Mouse (Mus musculus): Measurements from ENCODE around the gene Creb3l2. TPM values are rescaled to one million over a fixed set of nuclear protein-coding genes. Genes with fewer than 3 reads are reported as not detected.

Creb3l2 gene
- polyA plus RNA-seq, 1 experiment = 0.01 TPM

DNA sequence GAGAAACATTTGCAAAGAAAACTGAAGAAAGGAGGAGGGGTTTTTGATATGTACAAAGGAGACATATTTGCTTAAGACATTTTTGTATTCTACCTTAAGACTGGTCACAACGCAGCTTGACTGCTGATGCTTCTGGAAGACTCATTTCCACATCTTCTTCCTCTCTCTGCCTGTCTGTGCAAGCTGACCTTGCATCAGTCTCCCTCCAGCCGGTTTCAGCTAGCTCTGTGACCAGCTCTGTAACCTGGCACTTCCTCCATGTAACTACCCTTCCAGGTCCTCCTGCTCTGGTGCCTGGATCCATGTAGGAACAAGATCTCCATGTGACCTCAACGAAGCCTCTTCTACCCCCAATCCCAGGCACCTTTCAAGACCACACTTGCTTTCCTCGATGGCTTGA lies 45.8 kb downstream of the Creb3l2 start:
- H3K4me3 ChIP-seq (replicated peaks) = no peak overlapping the region
- H3K4me1 ChIP-seq (ENCODE audit: control insufficient read depth) = no peaks in the 10 kb centered on the region; the same call in 1 of the 2 replicates
- no peaks in the 10 kb centered on the region for H3K9me3 ChIP-seq (ENCODE audit: control insufficient read depth, low read length)
- no peaks in the 10 kb centered on the region for H3K36me3 ChIP-seq (ENCODE audit: control insufficient read depth)
- no peaks in the 10 kb centered on the region for H3K27me3 ChIP-seq (ENCODE audit: control insufficient read depth)
- TF ChIP-seq TAL1 (IDR thresholded peaks at IDR 0.05; ENCODE audit: low read length) (no peak), GATA1 (IDR thresholded peaks at IDR 0.05; ENCODE audit: low read length) (no peak)

DNA sequence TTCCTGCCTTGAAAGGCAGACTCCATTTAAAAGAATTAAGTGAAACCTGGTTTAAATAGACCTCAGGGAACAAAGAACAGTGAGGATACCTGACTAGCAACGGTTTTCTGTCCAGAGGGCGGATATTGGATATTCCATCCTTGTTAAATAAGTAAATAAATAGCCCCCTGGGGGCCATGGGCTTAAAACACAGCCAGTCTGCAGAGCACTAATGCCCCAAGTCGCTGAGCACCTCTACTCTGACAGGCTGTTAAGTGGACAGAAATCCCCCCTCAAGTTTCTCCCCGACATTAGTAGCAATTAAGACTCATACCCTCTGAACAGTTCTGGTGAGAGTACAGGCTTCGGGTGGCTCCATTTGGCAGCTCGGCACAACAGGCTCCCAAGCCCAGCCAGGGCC lies 48.7 kb downstream of the Creb3l2 start:
- H3K9me3 ChIP-seq (ENCODE audit: control insufficient read depth, low read length) = no peaks in the 10 kb centered on the region
- no peaks in the 10 kb centered on the region for H3K4me1 ChIP-seq (ENCODE audit: control insufficient read depth)
- H3K27me3 ChIP-seq (ENCODE audit: control insufficient read depth) = no peaks in the 10 kb centered on the region
- no peaks in the 10 kb centered on the region for H3K36me3 ChIP-seq (ENCODE audit: control insufficient read depth)
- TF ChIP-seq TAL1 (IDR thresholded peaks at IDR 0.05; ENCODE audit: low read length) = no peak
- no peak for TF ChIP-seq GATA1 (IDR thresholded peaks at IDR 0.05; ENCODE audit: low read length)
- no peak overlapping the region for H3K4me3 ChIP-seq (replicated peaks)

DNA sequence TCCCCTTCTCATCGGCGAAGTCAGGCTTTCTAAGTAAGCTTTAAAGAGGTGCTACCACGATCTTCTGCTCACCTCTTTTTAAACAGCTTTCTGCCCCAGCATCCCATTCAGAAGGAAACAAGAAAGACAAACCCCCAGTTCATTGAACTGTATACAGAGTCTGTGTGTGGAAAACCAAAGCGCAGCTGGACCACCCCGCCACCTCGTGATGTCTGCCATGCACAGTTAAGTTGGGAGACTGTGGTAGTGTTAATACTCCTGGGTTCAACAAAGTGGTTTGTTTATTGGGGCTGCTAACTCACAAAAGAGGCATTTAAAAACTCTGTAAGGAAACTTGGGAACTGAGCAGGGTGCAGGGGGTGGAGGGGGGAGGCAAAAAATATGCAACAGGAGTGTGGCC lies 49.7 kb downstream of the Creb3l2 start:
- TF ChIP-seq GATA1 (IDR thresholded peaks at IDR 0.05; ENCODE audit: low read length) = no peak
- no peak for TF ChIP-seq TAL1 (IDR thresholded peaks at IDR 0.05; ENCODE audit: low read length)
- Histone ChIP-seq H3K4me1 (ENCODE audit: control insufficient read depth) (no peaks in the 10 kb centered on the region), H3K27me3 (ENCODE audit: control insufficient read depth) (no peaks in the 10 kb centered on the region), H3K9me3 (ENCODE audit: control insufficient read depth, low read length) (no peaks in the 10 kb centered on the region), H3K36me3 (ENCODE audit: control insufficient read depth) (no peaks in the 10 kb centered on the region), H3K4me3 (replicated peaks) (no peak overlapping the region)

DNA sequence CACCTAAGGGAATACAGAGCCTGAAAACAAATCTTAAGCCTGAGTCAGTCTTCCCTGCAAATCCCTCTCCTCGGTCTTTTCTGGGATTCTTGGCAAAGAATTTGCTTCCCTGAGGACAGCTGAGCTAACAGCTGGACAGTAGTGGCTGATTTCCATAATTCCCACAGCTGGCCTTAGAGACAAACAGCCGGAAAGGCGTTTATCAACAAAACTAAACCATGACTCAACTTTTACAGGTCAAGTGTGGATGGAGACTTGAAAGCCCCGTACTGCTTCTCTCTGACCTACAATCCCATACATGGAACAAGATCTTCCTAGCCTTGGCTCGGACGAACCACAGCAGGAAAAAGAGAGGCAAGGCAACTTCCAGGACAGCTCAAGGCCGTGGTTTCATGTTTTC lies 50.6 kb downstream of the Creb3l2 start:
- Histone ChIP-seq H3K9me3 (ENCODE audit: control insufficient read depth, low read length) (no peaks in the 10 kb centered on the region), H3K4me1 (ENCODE audit: control insufficient read depth) (no peaks in the 10 kb centered on the region), H3K36me3 (ENCODE audit: control insufficient read depth) (no peaks in the 10 kb centered on the region), H3K4me3 (replicated peaks) (no peak overlapping the region), H3K27me3 (ENCODE audit: control insufficient read depth) (no peaks in the 10 kb centered on the region)
- TF ChIP-seq TAL1 (IDR thresholded peaks at IDR 0.05; ENCODE audit: low read length) (no peak), GATA1 (IDR thresholded peaks at IDR 0.05; ENCODE audit: low read length) (no peak)

DNA sequence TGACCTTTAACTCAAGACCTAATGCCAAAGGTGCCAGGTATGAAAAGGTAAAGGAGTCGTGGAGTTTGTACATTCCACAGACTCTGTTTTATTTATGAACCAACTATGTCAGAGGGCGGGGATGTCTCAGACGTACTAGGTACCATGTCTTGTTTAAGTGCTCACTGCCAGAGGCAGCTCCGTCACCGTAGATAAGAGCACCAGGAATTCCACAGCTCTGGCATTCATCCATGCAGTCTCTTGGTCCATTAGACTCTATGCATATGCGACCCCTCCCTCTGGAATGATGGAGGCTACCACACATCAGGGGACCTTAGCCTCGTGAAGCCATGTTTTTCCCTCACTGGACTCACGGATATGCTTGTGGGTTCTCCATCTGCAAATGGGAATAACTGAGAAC lies 53.0 kb downstream of the Creb3l2 start:
- Histone ChIP-seq H3K27me3 (ENCODE audit: control insufficient read depth) (no peaks in the 10 kb centered on the region), H3K4me3 (replicated peaks) (no peak overlapping the region), H3K4me1 (ENCODE audit: control insufficient read depth) (no peaks in the 10 kb centered on the region), H3K9me3 (ENCODE audit: control insufficient read depth, low read length) (no peaks in the 10 kb centered on the region), H3K36me3 (ENCODE audit: control insufficient read depth) (no peaks in the 10 kb centered on the region)
- TF ChIP-seq TAL1 (IDR thresholded peaks at IDR 0.05; ENCODE audit: low read length) (no peak), GATA1 (IDR thresholded peaks at IDR 0.05; ENCODE audit: low read length) (no peak)

DNA sequence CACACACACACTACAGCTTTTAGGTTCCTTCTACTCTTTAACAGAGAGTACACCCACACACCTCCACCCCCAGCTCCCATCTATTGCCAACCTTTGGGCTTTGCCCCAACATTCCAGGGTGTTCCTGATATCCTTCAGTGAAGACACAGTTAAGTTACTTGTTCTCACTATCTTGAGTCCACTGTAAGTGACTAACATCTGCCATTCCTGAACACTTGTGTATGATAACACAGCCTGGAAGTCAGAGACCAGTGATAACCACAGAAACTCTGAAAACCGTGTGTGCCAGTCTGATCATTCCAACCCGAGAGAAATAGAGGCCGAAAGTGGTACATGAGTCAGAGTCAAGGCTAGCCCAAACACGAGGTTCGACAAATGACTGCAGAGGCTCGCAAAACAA lies 53.4 kb downstream of the Creb3l2 start:
- TF ChIP-seq TAL1 (IDR thresholded peaks at IDR 0.05; ENCODE audit: low read length) (no peak), GATA1 (IDR thresholded peaks at IDR 0.05; ENCODE audit: low read length) (no peak)
- Histone ChIP-seq H3K9me3 (ENCODE audit: control insufficient read depth, low read length) (no peaks in the 10 kb centered on the region), H3K36me3 (ENCODE audit: control insufficient read depth) (no peaks in the 10 kb centered on the region), H3K4me1 (ENCODE audit: control insufficient read depth) (no peaks in the 10 kb centered on the region), H3K4me3 (replicated peaks) (no peak overlapping the region), H3K27me3 (ENCODE audit: control insufficient read depth) (no peaks in the 10 kb centered on the region)

DNA sequence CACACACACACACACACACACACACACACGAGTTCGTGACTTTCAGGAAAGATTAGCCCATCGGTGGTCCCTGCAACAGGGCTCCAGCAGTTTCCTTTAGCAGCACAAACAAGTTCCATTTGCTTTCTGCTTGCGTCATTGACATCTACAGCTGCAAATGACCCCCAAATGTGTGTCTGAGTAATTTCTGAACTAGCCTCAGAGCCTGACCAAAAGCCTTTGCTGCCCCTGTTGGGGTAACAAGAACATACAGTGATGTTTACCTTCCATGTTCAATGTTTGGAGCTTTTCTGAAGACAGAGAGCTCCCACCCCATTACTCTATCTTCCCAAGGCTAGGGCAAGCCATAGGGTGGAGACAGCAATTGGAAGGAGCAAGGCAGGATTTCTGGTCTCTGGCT lies 54.7 kb downstream of the Creb3l2 start:
- no peaks in the 10 kb centered on the region for H3K36me3 ChIP-seq (ENCODE audit: control insufficient read depth)
- H3K4me3 ChIP-seq (replicated peaks) = no peak overlapping the region
- TF ChIP-seq GATA1 (IDR thresholded peaks at IDR 0.05; ENCODE audit: low read length) (no peak), TAL1 (IDR thresholded peaks at IDR 0.05; ENCODE audit: low read length) (no peak)
- no peaks in the 10 kb centered on the region for H3K9me3 ChIP-seq (ENCODE audit: control insufficient read depth, low read length)
- no peaks in the 10 kb centered on the region for H3K4me1 ChIP-seq (ENCODE audit: control insufficient read depth)
- no peaks in the 10 kb centered on the region for H3K27me3 ChIP-seq (ENCODE audit: control insufficient read depth)

DNA sequence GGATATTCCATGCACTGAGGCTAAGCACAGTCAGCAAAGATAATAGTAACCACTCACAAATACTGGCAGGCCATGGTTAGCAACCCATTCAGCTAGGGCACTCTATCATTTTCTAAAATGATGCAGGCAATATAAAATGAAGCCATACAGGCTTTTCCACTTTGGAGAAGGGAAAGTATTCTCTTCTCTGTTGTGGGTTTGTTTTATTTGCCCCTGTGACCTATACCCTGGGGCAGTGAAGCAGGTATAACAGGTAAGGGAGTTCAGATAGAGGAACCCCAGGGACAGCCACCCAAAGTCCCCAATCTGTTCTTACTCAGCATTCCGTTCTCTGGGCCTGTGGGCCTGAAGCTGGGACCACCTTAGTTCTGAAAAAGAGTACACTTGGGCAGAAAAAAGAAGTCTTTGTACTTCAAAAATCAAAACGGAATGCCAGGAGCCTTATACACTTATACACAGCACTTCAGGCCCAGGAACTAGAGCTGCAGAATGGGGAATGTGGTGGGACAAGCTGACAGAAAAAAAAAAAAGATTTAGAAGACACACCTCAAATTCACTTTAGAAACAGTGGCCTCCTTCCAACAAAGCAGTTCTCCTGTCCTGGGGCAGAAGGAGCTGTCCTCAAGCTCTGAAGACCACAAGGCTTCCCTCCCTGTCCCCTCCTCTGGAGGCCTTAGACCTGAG lies 56.2 kb downstream of the Creb3l2 start:
- H3K27me3 ChIP-seq (ENCODE audit: control insufficient read depth) = no peaks in the 10 kb centered on the region
- H3K36me3 ChIP-seq (ENCODE audit: control insufficient read depth) = no peaks in the 10 kb centered on the region
- no peak overlapping the region for H3K4me3 ChIP-seq (replicated peaks)
- H3K9me3 ChIP-seq (ENCODE audit: control insufficient read depth, low read length) = no peaks in the 10 kb centered on the region
- H3K4me1 ChIP-seq (ENCODE audit: control insufficient read depth) = no peaks in the 10 kb centered on the region
- TF ChIP-seq TAL1 (IDR thresholded peaks at IDR 0.05; ENCODE audit: low read length) (no peak), GATA1 (IDR thresholded peaks at IDR 0.05; ENCODE audit: low read length) (no peak)

DNA sequence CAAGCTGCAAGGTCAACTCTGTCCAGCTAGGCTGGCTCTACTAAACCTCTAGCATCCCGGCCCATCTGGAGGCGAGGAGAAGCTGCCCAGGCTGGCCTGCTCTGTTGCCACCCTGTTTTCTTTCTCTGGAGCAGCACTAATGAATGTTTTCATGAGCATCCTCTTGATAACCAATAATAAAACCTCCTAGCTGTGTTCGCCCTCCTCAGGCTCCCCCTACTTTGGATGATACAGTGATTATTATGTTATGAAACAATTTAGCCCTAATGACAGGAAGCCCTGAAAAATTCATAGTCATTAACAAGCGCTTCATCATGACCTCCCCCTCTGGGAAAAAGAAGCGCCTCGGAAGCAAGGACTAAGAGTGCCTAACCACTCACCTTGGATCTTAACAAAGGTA lies 59.2 kb downstream of the Creb3l2 start:
- TF ChIP-seq TAL1 (IDR thresholded peaks at IDR 0.05; ENCODE audit: low read length) (no peak), GATA1 (IDR thresholded peaks at IDR 0.05; ENCODE audit: low read length) (no peak)
- H3K4me3 ChIP-seq (replicated peaks) = no peak overlapping the region
- peaks cover 2% of the 10 kb centered on the region; the same call in 1 of the 2 replicates for H3K36me3 ChIP-seq (ENCODE audit: control insufficient read depth)
- H3K9me3 ChIP-seq (ENCODE audit: control insufficient read depth, low read length) = no peaks in the 10 kb centered on the region
- no peaks in the 10 kb centered on the region for H3K27me3 ChIP-seq (ENCODE audit: control insufficient read depth)
- H3K4me1 ChIP-seq (ENCODE audit: control insufficient read depth) = no peaks in the 10 kb centered on the region
